Mouse (Mus musculus) kidney, postnatal 10 days (tissue): ENCODE data around the gene Dhdh.
A peak's percentile ranks its signal among the peaks of the same experiment; 100 is the strongest.
"Not testable (repeated sequence)": the region's sequence is repeated elsewhere in the genome, so short reads cannot be mapped to it uniquely, and the experiment has no call there.

Experiments
- DNase-seq: peaks from one replicate; pipeline ENCODE4 v3.0.0; 2021; ENCODE audit warnings: mixed read lengths

Dhdh gene

GRCm38 (mm10) chr7:45509912-45510787, 21.5 kb upstream of the Dhdh start, which contains the start of gene Nucb1:
Gene Nucb1 (minus strand): TSS chr7:45510406.
- DNase-seq: peak; percentile 96

- DNase-seq: no peak
Measured at GRCm38 (mm10) chr7:45509181-45509882, 20.7 kb upstream of the Dhdh start.

GRCm38 (mm10) chr7:45508561-45508960, 20.0 kb upstream of the Dhdh start:
- no peak for DNase-seq

- DNase-seq: peak; percentile 53
Measured at GRCm38 (mm10) chr7:45507583-45507982, 19.0 kb upstream of the Dhdh start.

DNA sequence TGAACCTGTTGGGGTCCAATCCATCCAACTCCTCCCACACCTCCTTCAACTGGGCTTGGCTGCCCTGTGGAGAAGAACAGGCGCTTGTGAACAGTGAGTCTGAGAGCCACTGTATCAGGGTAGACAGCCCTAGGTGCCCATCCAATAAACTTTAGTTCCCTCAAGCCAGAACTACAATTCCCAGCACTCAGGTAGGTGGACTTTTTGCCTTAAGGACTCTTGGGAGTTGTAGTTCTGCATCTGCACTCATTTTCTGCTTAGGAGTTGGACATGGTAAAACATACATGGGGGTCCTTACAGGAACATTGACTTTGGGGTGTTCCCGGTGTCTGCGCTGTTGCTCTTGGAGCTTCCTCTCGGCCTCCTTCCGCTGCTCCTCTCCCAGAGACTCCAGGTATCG, 9.8 kb upstream of the Dhdh start:
- no peak for DNase-seq

DNA sequence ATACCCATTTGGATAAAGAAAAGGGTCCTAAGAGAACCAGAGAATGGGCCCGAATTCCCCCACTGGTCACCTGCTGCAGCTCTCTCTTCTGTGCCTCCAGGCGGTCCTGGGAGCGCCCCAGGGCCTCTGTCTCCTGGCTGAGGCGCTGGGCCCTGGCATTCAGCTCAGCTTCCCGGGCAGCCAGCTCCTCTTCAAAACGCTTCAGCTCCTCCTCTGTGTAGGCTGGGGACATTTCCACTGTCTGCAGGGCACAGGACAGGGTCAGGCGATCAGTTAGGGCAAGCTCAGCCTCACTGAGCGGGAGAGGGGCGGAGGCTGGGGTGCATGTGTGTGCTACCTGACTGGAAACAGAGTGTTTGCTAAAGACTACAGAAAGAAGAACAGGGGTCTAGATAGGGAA, 5.9 kb upstream of the Dhdh start:
- no peak for DNase-seq

- no peak for DNase-seq
Measured at GRCm38 (mm10) chr7:45492951-45493350, 4.3 kb upstream of the Dhdh start.

GRCm38 (mm10) chr7:45492225-45492844, 3.7 kb upstream of the Dhdh start:
- no peak for DNase-seq

GRCm38 (mm10) chr7:45491264-45491663, 2.7 kb upstream of the Dhdh start:
- DNase-seq: peak; percentile 61

DNA sequence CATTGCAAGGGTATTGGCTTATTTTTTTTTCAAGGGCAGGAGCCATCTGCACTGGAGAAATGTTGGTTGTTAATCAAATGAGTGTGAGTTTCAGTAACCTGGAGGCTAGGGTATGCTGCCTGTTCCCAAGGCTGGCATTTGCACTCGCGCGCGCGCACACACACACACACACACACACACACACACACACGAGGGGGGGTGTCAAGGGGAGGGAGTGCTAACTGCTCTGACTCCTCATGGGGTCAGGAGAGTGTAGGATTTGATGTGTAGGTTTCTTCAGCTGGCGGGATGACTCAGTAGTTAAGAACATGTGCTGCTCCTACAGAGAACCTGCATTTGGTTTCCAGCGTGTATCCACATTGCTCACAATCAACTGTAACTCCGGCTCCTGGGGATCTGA, 2.2 kb upstream of the Dhdh start:
- peak; percentile 44 for DNase-seq

GRCm38 (mm10) chr7:45489578-45489977, 973 bp upstream of the Dhdh start:
- DNase-seq: no peak

DNA sequence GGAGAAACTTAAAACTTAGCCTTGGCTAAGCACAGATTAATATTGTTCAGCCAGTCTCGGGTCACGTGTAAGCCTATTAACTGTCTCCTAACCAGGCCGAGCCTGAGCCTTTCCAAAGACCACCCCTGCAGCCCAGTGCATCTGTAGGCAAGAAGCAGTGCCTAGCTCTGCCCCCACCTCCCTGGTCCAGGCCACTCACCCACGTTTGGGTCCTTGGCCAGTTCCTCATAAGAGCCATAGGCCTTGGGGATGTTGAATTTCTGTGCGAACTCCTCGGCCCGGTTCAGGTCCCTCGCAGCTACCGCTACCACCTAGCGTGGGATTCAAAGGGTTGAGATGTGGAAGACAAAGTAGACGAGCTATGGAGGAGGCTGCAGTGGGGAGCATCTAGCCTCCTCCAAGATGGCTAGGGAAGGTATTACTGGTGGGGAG, 728 bp downstream of the Dhdh start:
- DNase-seq: no peak

GRCm38 (mm10) chr7:45486761-45487415, 1.7 kb downstream of the Dhdh start, which contains the start of gene Gm45808:
Gene Gm45808 (minus strand): TSS chr7:45486811.
- no peak for DNase-seq

DNA sequence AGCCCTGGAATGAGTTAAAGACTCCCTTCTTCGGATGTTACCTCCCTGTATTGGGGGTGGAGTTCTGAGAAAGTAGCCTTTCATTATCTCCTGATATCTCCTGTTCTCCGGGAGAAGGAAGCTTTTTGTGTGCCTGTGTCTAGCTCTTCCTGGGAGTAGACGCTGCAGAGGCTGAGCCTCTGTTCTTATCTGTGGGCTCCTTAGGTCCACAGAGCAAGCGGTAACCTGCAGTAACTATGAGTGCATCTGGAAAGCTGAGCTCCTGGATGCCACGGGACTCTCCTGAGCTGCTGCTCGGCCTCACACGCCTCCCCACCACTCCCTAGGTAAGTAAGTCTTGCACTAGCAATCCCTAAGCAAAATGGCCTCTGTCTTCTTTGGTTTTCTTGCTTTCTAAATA, 2.4 kb downstream of the Dhdh start:
- no peak for DNase-seq

- not testable (repeated sequence) for DNase-seq
Measured at GRCm38 (mm10) chr7:45484985-45485384, 3.6 kb downstream of the Dhdh start.

GRCm38 (mm10) chr7:45482166-45482565, 6.4 kb downstream of the Dhdh start:
- no peak for DNase-seq

GRCm38 (mm10) chr7:45481374-45481927, 7.2 kb downstream of the Dhdh start, which contains the start of gene Tulp2:
Gene Tulp2 (plus strand): TSS chr7:45481877.
- DNase-seq: peak; percentile 80

- DNase-seq: not testable (repeated sequence)
Measured at GRCm38 (mm10) chr7:45480310-45480709, 8.3 kb downstream of the Dhdh start.

DNA sequence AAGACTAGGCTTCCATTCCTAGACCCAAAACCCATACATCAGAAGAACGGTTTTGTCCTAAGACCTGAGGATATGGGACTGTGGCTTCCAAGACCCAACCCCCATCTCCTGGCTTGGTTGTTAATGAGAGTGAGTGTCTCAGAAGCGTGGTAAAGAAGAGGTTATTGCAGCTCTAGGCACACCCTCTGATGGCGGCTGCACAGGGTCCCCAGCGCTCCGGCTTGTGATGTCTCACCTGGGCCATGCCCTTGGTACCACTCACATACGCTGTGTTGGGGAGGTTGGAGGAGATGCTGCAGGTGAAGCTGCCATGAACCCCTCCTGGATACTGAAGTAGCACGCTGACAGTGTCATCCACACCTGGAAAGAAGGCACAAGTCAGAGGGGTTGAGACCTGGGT, 9.8 kb downstream of the Dhdh start:
- DNase-seq: no peak

DNA sequence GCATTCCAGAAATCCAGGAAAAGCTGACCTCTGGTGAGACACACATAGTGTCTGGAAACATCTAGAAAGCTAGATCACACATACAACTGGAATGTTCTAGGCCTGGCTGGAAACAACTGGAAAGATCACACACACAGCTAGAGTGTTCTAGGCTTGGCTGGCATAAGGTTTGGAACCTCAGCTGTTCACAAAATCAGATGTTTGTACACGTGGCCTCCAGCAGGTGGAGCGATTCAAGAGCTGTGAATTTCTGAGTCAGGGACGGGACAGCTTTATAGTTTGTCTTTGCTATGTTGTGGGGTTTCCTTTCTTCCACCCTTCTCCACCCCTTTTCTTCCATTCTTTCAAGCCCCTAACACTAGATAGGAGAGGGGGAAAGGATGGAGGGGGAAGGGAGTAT, 11.6 kb downstream of the Dhdh start:
- DNase-seq: peak; percentile 78

GRCm38 (mm10) chr7:45476453-45476852, 12.2 kb downstream of the Dhdh start:
- DNase-seq: no peak

DNA sequence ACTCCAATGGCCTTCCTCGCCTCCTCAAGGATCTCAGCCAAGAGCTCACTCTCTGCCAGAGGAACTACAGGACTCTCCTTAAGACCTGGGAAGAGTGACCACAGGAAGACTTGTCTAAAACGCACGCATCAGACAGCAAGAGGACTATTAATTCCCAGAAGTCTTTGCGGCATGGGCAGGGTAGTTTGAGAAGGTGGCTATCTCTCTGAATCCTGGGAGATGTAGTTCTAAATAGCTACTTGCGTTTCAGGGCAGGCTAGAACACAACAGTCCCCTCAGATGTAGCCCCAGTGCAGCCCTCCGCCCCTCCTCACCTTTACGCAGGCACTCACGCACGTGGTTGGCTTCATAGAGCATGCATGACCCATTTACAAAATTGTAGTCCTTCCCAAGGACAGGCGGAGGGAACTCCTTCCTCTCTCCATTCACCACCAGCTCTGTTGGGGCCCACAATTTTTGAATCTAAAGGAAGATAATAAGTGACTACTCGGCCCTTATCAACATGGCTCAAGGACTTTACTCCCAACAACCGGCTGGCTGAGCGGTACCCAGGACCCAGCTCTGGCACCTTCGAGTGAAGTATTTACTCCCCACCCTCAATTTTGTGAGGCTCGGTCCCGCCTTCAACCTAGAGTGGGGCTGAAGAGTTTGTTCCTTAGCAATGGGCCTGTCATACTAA, 13.2 kb downstream of the Dhdh start:
- DNase-seq: peak; percentile 45
